Mouse (Mus musculus): Measurements from ENCODE around the gene Scrn1.

Scrn1 gene

DNA sequence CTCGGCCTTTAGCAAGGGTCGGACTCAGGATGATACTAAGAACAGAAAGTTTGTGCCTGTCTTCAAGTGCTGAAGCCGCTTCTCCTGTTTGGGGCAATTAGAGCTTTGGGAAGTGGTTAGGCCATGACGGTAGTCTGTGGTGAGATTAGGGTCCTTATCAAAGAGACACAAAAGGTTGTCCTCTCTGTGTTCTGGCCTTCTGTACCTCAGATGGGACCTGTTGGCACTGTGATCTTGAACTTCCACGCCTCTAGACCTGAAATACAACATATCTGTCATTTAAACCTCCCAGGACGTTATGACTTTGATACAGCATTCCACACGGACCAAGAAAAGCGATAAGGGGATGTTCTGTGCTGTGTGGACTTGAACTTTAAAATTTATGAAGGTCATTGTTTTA, 37.6 kb downstream of the Scrn1 start:
- no peak for DNase-seq

DNA sequence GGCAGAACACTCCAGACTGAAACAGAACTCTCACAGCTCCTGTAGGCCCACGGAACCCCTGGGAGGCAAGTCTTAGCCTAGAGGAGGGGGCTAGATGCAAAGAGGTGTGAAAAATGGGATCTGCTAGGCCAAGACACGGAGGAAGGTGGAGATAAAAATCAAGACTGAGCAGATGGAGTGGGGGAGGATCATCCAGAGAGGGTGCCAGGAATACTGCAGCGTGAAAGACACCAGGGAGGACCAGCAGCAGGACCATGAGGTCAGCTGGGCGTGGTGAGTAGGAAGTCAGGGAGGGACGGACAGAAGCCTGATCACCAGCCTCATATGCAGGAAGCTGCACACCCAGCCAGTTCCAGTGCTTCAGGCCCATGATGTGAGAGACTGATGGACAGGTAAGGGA, 47.5 kb downstream of the Scrn1 start:
- peak; percentile 78 to 81 for DNase-seq

DNA sequence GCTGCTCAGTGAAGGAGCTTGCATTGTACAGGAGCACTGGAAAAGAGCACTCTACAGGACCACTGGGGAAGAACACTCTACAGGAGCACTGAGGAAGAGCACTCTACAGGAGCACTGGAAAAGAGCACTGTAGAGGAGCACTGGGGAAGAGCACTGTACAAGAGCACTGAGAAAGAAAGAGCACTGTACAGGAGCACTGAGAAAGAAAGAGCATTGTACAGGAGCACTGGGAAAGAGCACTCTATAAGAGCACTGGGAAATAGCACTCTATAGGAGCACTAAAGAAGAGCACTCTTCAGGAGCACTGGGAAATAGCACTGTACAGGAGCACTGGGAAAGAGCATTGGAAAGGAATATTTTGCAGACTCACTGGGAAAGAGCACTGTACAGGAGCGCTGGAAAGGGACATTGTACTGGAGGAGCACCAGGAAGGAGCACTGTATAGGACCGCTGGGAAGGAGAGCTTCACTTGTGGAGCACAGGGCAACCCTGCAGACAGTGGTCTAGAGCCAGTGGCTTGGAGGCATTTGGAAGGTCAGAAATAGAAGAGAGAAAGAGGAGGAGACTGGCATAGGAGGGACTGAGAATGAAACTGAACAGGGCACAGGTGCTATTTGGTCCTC, 49.7 kb downstream of the Scrn1 start:
- DNase-seq = no peak

DNA sequence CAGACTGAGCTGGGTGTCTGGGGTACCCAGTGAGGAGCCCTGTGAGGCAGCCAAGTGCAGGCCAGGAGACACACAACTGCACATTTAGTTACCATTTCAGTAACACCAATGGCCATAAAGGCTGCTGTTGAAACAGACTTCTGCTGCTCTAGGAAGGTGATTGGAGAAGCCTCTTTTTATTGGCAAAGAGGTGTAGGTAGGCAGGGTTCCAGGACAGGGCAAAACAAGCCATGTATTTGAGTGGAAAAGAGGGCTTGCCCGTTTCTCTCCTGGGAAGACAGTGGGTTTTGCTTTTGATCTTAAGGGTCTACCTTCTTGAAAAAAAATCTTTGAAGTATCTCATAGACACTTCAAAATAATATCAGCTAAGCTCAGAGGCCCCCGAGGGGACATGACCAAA, 54.0 kb downstream of the Scrn1 start:
- DNase-seq = peak in 1 of 2 experiments; percentile 50

DNA sequence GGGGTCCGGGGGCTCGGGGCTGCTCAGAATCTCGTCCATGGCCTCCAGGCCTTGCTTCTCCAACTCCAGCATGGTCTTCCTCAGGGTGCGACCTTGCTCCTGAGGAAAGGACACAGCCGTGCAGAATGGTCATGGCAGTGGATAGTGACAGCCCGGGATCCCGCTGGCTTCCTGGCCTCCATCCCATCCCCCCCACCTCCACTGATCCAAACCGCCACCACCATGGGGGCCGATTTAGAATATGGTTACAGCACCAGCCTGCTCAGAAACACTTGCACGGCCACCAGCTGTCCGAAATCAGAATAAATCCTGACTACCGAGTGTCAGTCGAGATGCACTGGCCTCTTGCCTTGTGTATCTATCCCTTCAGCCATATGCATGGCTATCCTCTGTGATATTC, 57.0 kb downstream of the Scrn1 start:
- peak; percentile 58 to 73 for DNase-seq

DNA sequence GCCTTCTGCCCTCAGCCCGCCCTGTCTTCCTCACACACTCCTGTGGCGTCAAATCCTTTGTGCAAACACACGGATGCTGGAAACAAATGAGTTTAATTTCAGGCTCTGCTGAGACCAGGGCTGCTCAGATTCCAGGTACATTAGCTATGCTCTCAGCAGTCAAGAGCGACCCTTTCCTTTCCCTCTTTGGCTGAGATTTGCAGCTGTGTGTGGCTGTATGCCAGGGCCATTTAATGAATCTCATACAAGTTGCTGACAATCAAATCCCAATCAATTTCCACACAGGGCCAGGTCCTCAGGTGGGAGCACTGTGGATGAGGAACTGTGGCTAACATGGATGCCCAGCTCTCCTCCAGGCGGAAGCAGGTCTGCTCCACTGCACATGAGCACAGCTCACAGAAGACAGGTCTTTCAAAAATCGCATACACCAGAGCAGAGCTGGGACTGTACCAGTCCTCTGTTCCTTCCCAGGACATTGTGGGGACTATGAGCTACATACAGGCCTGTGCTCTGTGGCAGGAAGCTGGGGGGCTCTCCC, 58.0 kb downstream of the Scrn1 start:
- no peak for DNase-seq

DNA sequence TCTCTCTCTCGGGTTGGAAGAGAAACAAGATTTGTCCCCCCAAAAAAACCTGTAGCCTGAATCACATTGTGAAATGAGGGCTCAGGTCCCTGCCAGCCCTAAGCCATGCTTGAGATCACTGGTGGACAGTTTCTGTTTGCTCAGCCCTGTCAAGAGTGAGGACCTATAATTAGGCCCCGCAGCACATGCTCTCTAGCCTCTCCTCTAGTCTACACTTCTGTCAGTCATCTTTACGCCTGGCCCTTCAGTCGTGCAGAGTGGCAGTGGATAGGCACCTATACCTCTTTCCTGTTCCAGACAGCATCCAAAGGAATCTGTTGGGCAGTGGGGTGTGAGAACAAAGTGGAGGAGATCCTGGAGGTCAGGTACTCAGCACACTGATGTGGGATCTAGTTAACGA, 58.5 kb downstream of the Scrn1 start:
- no peak for DNase-seq

DNA sequence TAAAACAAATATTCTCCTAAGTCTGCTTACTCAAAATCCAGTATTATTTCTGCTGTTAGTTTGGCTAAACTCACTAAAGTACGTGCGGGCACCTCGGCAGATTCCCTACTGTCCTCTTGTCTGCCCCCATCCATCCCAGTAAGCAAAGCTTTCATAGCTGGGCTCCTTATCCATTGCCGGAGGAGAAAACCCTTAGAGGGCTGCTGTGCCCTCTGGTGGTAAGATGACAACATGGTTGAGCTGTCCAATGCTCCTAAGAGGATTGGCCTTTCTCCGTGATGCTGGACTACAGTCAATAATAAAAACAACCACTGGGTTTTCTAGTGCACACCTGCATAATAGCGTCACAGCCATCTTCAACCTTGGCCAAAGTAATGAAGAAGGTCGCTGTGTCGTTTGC, 59.3 kb downstream of the Scrn1 start:
- peak; percentile 69 to 81 for DNase-seq

DNA sequence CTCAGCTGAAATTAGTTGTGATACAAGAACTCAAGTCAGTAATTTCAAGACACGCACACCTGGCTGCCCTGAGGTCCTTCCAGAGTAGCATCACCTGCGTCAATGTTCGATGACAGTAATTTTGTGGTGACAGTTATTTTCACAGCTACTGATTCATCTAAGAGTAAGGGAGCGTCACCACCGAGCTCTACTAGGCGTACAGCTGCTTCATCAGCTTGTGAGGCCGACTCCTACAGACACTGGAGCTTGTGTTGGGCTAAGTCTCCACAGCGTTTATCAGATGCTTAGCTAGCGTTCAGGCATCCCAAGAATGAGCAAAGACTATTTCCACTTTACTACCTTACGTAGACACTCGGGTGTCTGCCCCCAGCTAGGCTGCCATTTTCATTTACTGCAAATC, 60.0 kb downstream of the Scrn1 start:
- DNase-seq = no peak

DNA sequence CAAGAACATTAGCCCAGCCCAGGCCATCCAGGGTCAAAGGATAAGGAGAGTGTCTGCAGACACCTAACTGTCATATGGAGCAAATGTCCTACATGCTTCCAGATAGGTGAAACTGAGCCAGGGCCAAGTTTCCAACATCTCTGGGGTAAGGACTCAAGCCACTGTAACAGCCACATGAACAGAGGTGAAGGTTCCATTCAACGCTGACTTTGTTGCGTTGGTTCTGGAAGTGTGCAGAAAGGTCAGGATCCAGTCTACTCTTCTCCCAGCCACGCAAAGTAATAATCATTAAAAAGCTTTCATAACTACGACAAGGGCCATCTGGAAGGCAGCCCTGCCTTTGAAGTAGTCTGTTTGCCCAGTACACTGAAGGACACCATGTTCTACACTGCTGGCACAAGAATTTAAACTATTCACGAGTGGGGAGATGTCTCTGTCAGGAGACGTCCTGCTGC, 63.6 kb downstream of the Scrn1 start:
- no peak for DNase-seq

DNA sequence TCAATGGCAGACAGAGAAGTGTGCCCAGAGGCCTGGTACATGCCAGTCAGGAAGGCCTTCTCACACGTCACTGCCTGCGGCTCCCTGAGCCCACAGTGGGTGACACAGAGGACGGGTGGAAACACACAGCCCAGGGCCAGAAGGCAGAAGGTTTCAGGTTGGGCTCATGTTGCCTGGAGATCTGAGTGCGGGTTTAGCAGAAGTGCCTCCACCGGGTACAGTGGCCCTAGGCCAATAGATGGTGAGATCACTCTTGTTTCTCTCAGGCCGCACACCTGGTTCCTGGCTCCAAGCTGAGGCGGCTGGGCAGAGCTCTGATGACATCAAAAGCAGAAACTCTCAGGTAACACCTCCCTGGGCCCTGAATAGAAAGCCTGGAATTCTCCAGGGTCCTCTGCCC, 70.1 kb downstream of the Scrn1 start:
- peak; percentile 67 to 78 for DNase-seq

DNA sequence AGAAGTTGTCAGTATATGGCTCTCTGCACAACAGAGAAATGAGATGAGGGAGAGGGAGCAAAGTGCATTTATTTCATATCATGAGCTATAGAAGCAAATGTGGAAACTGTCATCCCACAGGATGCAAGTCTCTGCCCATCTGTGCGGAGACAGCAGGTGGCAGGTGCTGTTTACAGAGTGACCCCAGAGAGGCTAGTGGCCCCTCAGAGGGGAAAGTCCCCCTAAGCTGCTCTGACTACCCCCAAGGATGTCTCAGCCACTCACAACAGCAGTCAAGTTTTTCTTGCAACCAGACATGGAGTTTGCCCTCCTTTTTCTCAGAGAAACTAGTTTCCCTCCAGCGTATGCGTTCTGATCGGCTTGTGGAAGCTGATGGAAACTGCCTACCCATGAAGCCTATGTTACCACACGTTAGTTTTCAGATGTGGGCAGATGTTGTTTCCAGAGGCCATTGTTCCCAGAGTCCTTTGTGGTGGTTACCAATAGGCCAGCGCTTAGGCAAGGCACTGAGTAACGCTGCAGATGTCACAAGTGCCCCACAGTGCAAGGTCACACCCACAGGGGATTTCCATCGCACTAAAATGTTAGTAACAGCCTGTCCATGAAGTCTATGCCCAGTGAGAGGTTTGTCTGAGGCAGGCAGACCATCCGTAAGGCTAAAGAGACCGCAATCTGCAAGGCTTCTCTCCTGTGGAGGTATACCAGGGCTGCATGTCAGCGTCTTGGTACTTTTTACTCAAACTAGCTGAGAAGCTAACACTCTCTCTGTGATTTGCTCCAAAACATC, 71.5 kb downstream of the Scrn1 start:
- DNase-seq = no peak

DNA sequence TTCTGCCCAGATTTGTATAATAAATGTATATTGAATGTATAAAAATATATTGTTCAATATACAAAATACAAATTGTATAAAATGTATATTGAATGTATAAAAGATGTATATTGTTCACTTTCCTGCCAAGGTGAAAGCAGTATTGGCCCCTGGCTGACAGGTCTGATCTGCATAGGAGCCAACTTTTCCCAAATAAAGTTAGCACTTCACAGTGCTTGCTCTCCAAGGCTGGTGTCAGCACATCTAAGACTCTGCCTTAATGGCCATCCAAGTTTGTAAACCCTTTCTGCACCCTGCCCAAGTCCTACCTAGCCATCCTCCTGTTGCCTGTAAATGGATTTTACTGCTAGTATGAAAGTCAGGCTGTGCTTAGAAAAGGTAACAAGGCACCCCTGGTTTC, 72.2 kb downstream of the Scrn1 start:
- DNase-seq = no peak

DNA sequence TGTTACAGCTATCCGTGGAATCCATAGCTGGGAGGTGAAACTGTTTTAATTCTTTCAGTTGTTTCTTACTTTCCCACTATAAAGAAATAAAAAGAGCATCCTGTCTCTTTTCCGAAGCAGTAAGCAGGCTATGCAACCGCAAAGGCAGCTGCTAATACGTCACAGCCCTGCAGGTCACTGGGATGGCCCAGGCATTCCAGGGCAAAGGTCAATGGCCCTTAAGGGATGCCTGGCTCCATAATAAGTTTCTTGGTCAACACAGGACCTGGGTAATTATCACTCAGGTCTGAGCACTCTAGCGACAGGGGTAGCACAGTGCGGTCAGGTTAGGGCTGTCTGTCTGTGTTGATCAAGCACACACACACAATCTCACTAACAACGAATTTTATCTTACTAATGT, 75.2 kb downstream of the Scrn1 start:
- no peak for DNase-seq

DNA sequence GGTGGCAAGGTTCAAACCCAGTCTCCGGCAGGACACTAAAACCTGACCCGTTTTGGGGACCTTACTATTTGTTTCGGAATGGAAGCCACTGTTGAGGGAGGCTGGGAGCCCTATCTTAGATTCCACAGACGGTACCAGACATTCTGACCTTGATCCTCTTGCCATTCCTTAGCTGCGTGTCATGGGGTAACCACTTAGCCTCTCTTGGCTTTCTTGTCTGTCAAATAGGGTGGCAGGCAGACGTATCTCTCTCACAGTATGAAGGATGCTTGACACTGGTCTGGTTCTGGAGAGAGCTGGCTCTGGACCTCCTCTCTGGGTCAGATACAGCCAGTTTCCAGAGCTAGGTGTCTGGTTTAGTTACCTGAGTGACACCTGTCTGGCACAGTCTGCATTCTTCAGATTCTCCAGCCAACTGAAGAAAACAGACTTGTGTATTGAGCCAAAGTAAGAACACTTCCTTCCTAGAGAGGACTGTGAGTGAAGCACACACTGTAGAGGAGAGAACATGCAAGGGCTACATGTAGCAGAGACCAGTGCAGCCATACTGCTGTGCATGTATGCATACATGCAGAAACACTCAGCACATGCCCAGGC, 80.2 kb downstream of the Scrn1 start:
- no peak for DNase-seq

DNA sequence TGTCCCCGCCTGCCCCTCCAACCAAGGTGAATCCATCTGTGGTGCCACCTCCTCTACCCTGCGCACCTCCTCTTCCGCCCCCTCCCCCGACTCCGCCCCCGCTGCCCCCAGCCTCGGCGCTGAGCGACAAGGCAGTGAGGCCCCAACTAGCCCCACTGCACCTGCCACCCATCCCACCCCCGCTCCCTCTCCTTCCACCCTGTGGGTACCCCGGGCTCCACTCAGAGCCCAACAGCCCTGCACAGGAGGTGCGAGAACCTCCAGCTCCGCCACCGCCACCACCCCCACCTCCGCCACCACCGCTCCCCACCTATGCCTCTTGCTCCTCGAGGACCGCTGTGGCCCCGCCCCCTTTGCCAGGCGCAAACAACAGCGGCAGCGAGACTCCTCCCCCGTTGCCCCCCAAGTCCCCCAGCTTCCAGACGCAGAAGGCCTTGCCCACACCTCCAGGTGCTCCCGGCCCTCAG, 80.8 kb downstream of the Scrn1 start:
- peak in 1 of 2 experiments; percentile 35 for DNase-seq

DNA sequence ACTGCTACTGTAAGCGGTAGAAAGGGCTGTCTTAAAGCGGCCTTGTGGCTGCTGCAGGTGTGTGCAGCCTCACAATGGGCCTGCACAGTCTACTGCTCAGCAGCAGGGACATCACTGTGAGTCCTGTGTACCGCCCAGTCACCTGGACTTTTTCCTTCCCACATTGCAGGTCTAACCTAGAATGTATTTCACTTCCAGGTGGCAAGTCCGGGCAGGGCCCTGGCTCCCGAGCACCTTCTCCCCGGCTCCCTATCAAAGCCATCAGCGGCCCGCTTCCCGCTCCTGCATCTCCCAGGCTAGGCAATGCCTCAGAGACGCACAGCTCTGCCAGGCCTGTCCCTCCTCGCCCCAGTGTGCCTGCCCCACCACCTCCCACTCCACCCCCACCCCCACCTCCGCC, 81.3 kb downstream of the Scrn1 start:
- DNase-seq = peak in 1 of 2 experiments; percentile 35

DNA sequence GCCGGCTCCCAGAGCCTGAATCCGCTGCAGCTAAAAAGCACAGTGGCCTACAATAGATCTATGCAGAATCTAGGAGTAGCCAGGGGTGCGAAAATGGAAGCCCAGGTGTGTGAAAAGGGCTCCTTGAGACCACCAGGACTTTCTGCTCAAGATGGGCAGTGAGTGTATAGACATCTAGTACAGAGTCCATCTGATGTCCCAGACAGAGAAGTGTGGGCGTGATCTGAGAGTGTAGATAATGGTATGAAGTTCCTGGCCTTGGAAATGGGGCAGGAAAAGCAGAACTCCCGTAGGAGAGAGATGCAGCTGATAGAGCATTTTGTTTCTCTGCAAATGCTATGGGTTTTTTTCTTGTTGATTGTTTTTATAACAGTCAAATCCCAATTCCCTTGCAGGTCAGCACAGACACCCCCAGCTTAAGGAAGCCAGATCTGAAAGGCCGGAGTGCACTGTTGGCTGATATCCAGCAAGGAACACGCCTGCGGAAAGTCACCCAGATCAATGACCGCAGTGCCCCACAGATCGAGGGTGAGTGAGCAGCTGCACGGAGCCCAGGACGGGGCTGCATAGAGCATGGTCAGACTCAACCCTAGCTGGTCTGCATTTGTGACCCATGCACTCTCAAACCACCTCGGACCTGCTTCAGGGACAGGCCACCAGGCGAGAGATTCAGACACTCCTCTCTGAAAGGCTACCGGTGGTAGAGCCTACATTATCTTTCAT, 84.7 kb downstream of the Scrn1 start:
- DNase-seq = no peak

DNA sequence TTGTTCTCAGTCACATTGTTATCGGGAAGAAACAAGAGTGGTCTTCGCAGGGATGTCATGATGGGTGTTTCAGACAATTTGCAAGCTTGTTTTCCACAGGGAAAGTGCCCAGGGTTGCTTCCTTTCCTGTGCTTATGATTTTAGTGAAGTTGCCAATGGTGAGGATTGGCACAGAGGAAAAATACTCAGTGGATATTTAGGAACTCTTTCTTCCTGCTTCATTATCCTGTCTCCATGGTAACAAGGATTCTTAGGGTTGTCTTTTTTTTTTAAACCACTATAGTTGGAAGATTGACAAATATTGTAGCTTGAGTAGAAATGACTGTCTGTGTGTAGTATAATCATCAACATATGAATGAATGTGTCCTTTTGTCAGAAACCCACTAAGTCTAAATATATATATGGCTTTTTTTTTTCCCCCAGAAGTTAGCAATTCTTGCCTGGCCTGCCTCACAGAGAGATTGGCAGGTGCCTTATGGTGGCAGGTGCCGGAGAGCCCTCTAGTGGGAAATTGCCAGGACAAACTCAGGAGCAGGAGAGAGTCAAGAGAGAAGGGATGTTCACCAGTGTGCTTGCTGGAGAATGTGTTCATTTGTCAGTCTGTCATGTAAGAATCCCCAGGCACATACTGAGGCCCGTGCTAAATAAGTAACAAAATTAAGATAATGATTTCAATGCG, 87.5 kb downstream of the Scrn1 start:
- peak; percentile 70 to 79 for DNase-seq

DNA sequence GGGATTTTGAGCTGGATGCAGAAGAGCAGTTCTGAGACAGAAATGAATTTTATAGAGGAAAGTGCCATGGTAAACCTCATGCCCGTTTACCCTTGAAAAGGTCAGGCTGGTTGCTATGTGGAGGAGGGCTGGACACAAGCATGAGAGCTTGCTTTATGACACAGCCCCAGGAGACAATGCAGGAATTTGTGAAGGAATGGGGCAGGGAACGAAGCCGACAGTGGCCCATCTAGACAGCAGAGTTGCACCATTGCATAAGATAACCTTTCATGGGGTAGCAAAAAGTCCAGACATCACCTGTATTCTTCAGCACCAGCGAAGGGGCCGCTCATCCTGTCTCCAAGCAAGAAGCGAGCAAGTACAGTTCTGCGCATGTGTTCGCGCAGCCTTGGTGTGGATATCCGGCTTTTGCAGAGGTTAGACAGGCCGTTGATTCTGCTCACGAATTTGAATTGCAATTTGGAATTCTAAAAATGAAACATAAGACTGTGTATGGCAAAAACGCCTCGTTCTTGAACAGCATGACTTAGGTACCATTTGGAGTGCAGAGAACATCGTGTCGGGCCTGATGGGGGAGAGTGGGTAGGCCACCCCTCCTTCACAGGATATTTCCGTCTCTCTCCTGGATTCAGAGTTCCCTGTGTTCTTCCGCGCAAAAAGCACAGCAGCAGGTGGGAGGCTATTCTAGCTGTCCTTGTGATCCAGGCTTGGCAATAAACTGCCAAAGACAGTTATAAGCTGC, 90.2 kb downstream of the Scrn1 start:
- no peak for DNase-seq

DNA sequence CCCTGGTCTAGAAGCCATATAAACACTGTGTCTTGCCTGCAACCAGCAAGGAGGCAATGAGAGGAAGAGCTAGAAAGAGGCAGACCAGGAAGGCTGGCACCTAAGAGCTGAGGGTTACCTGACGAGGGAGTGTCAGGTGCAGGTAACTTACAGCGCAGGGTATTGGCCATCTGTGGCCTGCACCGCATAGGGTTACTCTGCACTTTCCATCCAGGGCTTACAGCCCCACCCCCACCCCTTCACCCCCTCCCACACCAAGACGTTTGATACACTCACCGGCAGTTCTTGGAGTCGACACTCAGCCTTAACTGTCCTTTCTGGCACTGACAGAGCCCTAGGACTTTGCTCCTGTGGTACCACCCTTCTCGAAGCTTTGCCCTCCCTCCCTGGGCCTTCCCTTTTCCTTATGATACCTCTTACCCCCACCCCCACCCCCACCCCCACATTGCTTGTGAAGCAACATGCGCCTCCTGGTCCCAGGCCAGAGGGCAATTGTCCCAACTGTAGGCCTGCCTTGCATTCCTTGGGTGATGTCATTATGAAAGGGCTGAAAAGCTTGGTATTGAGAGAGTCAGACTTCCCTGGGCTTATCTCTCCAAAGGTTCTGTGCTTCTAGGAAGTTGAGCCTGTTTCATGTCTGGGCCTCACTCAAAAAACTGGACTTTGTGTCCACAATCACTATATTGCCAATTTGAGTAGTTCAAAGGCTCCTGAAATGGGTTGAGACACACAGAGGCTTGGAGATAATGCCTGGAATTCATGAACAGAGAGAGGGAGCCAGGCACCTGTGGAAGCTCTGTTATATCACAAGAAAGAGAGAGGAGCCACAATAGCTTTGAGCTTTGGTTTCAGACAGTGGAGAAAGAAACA, 93.2 kb downstream of the Scrn1 start:
- no peak for DNase-seq

Measured in cerebellum, postnatal 25 days (tissue).